Mouse (Mus musculus) fibroblast of lung, adult 2 months (primary cell): ENCODE results near the gene Tbc1d8b.
"Not testable (repeated sequence)": the region's sequence is repeated elsewhere in the genome, so short reads cannot be mapped to it uniquely, and the experiment has no call there.

Experiments
- DNase-seq: peaks from one replicate; pipeline ENCODE4 v3.0.0-alpha.2; 2011; ENCODE audit warnings: low read depth

Tbc1d8b gene

DNA sequence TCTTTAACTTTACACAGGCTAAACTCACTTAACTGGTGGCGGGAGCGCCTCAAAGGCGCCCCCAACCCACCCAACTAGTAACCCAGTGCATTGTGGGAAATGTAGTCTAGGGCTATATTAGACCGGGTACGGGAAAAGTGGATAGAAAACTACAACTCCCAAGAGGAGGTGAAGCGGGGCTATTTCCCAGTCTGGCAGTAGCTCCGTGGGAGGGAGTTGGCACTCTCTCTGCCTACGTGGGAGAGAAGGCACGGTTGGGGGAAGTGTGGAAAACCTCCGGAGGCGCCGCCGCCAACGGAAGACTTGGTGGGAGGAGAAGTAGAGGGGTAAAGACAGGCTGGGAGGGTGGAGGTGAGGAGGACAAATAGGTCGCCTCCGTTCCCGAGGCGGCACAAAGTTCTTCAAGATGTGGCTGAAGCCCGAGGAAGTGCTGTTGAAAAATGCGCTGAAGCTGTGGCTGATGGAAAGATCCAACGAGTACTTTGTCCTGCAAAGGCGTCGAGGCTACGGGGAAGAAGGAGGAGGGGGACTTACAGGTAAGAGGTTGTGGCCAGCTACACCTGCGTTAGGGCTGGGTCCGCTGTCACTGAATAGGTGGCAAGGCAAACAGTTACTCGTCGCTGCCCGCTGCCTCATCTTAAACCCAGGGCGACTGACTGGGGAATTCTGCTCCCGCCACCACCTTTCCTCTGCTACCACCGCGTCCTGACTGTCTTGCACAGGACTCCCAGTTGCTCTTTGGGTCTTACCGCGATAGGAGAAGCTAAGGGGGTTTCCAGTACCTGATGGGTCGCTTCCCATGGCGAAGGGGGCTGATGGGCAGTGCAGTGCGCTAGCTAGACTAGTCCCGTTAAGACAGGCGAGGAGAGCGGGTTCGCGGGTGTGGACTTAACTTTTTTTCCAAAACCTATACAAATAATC lies at the start of gene Tbc1d8b:
Tbc1d8b (plus strand) TSS at position 222 of the 921 bp plus-strand sequence.
- DNase-seq = peak; percentile 78

- DNase-seq = no peak
Observed at GRCm38 (mm10) chrX:139639744-139640143, 45.1 kb upstream of the Tbc1d8b start.

DNA sequence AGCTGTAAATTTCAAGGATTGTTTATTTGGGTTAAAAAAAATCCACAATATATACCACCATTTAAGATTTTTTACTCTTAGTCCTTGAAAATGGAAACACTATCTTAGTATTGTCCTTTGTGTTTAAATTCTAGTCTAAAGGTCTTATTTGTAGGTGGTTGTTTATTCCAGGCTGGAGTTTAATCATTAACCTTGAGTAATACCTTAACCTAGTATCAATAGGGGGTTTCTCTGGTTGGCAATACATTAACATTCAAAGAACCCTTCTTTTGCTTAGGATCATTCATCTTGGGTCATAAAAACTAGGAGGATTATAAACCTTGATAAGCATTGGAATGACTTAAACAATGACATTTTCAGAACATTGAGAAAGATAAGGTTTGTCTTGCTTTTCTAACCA lies 44.4 kb upstream of the Tbc1d8b start:
- no peak for DNase-seq

DNA sequence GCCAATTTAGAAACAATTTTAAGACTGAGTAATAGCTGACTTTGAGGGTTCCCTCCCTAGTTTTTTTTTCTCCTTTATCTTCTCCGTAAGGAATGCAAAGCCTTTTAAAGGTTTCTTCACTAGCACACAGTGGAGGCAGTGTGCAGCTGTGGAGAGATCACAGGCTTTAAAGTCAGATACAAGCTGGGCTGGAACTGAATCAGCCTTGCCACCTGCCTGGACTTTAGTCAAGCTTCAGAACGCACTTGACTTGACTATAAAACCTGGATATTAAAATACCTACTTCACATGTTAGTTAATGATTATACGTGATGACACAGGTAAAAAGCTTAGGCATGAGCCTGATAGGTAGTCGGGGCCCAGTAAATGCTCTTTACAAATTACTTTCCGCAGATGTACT lies 32.6 kb upstream of the Tbc1d8b start:
- no peak for DNase-seq

- no peak for DNase-seq
Observed at GRCm38 (mm10) chrX:139653292-139653691, 31.5 kb upstream of the Tbc1d8b start.

GRCm38 (mm10) chrX:139654350-139655063 lies 30.3 kb upstream of the Tbc1d8b start:
- DNase-seq = no peak

DNA sequence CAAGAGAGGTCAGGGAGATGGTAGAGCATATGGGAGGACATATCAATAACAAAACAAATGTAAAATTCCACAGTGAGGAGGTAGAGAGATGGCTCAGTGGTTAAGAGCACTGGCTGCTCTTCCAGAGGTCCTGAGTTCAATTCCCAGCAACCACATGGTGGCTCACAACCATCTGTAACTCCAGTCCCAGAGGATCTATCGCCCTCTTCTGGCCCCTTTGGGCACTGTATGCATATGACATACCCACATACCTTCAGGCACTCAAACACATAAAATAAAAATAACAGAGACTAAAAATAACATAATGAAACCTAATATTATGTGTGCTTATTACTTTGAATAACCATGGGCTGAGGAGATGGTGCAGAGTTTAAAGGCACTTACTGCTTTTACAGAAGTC lies 22.7 kb upstream of the Tbc1d8b start:
- DNase-seq = no peak

GRCm38 (mm10) chrX:139665829-139666228 lies 19.0 kb upstream of the Tbc1d8b start:
- peak; percentile 9 for DNase-seq

DNA sequence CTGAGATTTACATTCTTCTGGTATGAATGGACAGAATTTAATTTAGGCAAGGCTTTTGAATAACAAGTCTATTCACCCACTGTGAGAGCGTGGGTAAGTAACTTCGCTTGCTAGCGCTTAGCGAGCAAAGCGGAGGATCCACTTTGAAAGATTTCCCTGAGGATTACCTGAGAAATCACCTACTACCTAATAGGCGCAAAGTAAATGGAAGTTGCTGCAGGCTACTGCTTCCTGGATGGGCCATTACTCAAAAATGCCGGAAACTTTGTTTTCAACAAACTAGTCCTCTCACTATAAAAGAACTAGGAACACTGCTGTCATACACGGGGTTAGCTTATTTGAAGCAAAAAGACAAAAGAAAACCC lies 404 bp upstream of the Tbc1d8b start:
- DNase-seq = no peak

DNA sequence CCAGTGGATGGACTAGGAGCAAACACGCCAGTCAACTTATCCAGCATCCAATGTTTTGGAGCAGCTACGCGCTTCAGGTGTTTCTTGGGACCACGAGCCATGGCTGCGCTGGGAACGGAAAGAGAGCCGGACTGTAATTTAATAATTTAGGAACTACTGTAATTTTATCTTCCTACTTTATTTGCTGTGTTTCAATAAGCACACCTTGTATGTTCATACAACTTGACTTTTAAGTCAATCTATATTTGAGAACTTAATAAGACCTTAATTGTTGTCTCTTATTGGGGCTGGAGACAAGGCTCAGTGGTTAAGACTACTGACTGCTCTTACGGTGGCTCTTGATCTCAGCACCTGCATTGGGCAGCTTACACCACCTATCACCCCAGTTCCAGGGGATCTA lies 29.6 kb downstream of the Tbc1d8b start, which contains the start of gene Gm15013:
Gm15013 (minus strand) TSS at position 101 of the 400 bp plus-strand sequence.
- no peak for DNase-seq

- DNase-seq = no peak
Observed at GRCm38 (mm10) chrX:139722350-139722749, 37.6 kb downstream of the Tbc1d8b start.

DNA sequence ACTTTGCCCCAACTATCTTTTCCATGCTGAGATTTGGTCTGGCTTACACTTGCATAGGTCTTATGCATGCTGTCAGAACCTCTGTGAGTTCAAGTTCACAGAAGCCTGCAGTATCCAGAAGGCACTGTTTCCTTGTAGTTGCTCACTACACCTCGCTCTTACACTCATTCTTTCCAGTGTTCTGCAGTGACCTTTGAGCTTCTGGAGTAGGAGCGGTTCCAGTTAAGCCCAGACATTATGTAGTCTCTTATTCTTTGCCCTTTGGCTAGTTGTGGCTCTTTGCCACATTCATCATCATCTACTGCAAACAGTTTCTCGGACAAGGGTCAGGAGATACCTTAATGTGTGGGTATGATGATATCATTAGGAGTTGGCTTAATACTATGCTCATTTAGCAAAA lies 45.7 kb downstream of the Tbc1d8b start:
- DNase-seq = no peak

- peak; percentile 2 for DNase-seq
Observed at GRCm38 (mm10) chrX:139737066-139737465, 52.3 kb downstream of the Tbc1d8b start.

DNA sequence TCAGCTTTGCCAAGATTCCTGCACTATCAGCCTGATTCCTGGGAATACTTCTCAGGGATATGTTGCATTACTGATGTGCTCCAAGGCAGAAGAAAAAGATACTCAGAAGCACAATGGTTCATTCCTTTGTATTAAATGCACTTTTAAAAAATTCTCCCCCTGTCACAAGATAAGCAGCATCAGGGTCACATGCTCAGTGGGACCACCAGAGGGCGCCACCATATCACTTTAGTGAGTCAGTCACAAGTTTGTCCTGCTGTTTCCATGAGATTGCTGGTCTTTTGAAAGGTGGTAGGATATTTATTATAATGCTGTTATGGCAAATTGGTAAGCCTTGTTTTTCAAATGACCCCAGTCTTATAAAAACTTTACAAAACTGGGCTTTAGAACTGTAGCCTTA lies 67.1 kb downstream of the Tbc1d8b start:
- DNase-seq = no peak

DNA sequence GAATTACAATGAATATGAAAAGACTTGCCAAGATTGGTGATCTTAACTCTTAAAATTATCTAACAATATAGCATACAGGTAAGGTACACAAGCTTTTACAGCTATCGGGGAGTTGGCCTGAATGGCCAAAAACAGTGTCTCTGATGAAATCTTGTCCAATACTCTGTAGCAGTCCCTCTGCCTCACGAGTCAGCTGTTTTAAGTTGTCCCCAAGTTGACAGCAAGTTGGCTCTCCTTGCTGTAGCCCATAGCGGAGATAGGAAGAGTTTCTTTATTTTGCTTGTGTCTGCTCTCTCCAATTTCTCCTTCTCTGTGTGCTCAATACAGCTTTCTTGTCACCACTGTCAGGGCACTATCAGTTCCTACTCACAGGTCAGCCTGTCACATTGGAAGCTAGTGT lies 73.8 kb downstream of the Tbc1d8b start:
- DNase-seq = not testable (repeated sequence)

DNA sequence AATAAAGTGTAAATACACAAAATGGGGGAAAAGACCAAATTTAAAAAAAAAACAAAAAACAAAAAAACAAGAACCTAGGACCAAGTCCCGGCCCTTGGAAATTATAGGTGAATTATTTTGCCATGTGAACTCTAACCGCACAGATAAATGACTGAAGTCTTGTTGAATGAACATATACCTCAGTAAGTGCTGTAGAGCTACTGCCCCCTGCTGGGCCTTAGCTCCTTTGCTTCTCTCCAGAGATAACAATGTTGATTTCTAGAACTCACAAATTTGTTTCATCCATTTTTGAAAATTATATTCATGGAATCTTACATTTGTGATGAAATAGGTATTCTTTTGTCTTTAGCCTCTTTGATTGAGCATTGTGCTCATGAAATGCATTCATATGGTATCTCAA lies 77.8 kb downstream of the Tbc1d8b start:
- DNase-seq = no peak

DNA sequence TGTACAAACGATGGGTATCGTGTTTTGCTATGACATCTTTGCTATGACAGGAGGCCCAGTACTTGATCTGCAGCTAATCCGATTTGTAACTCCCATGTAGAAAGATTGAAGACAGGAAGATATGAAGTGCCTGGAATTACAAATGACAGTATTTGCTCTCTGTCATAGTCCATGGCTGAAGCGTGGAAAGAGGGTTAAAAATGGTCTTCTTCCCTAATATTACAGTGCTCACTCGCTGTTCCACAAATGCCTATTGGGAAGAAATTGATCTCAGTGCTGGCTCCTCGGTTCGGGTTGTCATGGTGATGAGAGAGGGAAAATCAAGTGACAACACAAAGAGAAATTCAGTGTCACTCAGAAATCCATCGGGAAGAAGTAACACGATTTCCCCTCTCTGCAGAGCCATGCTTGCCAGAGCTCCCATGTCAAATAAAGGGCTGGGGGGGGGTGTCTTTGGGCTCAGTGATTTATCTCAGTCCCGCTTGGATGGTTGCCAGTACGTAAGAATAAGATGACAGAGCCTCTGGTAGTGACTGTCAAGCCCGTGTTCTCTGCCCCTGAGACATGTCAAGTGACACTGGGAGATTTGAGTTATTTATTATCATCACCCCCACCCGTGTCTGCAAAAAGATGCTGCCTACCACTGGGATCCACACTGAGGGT lies 85.3 kb downstream of the Tbc1d8b start:
- no peak for DNase-seq

GRCm38 (mm10) chrX:139774309-139775083 lies 89.7 kb downstream of the Tbc1d8b start:
- no peak for DNase-seq

- no peak for DNase-seq
Observed at GRCm38 (mm10) chrX:139775084-139775612, 90.4 kb downstream of the Tbc1d8b start.

DNA sequence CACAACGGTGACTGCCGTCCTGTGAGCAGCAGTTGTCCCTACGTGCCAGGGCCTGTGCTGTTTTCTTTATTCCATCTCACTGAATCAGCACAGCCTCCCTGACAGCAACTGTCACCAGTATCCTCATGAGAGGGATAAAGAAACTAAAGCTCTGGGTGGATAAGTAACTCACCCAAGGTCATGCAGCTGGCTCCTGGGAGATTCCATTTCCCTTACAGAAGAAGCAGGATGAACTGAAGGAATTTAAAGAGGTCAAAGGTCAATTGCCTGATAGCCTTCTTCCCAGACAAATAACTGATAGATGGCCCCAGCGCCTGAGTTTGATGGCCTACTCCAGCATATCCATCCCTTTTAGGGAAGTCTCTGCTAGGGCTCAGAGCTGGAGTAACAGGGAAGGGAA lies 92.6 kb downstream of the Tbc1d8b start:
- DNase-seq = no peak

DNA sequence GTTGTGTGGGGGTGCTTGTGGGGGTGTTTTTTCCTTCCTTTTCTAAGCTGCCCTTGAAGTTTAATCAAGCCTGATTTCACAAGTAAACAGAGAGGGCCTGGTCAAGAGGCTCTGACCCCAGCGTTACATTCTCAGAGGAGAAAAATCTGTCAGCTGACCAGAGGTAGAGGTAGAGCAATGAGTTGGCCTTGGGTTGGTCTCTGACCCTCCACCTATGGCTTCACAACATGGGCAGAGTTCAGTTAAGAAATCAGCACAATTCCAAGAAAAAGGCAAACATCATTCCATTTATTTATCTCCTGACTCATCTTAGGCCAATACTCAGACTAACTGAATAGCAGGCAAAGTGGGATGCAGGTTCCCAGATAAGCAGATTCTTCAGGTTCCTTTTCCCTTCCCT lies 94.1 kb downstream of the Tbc1d8b start:
- no peak for DNase-seq

DNA sequence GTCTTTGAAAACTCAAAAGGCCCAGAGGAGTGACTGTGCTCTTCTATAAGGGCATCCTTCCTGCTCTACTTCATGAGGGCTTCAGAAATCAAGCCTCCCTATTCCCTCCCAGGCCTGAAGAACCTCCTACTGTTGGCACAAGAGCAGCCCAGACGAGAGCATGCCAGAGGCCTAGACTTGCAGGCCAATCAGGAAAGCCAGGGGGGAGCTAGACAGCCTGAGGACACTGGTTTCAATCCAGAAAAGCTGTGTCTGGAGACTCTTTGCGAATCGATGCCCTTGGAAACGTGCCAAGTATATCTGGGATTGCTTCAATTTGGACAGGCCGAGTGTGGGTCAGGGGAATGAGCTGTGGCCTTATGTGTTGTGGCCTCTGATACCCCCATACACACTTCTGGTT lies 94.6 kb downstream of the Tbc1d8b start:
- no peak for DNase-seq
